Mouse (Mus musculus): ENCODE measurements around the gene Ptcd2.

DNA sequence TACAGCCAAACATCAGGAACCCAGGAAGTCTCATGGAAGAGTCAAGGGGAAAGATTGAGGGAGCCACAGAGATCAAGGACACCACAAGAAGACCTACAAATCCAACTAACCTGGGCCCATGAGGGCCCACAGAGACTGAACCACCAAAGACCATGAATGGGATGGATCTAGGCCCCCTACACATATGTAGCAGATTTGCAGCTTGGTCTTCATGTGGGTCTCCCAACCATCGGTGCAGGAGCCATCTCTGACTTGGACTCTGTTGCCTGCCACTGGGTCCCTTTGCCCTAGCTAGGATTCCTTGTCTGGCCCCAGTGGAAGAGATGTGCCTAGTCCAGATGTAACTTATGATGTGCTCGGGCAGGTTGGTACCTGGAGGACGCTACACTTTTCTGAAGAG lies 72.5 kb downstream of the Ptcd2 start:
- TF ChIP-seq CTCF (IDR thresholded peaks at IDR 0.05; ENCODE audit: low read depth, low read length): no peak
- no peak for TF ChIP-seq POLR2A (IDR thresholded peaks at IDR 0.05; ENCODE audit: borderline replicate concordance, low read depth, low read length)

All from bone marrow macrophage, adult 2 months (primary cell).